Mouse (Mus musculus): ENCODE measurements around the gene Hey2. TPM values are rescaled to one million over a fixed set of nuclear protein-coding genes. Genes with fewer than 3 reads are reported as not detected.

Hey2 gene
- total RNA-seq, 4 experiments from 2014 or later = 1.5 to 2.1 (median 1.8) TPM

GRCm38 (mm10) chr10:30789521-30789920, 53.1 kb downstream of the Hey2 start:
- DNase-seq = no peak

- no peak for DNase-seq
These were observed 54.3 kb downstream of the Hey2 start for GRCm38 (mm10) chr10:30788340-30788721.

GRCm38 (mm10) chr10:30787684-30788339, 54.8 kb downstream of the Hey2 start:
- no peak for DNase-seq

GRCm38 (mm10) chr10:30786103-30786754, 56.4 kb downstream of the Hey2 start:
- DNase-seq = no peak

Other genes starting within 250 kb of the Hey2 start
- gene Trmt11, start 242.1 kb downstream of the Hey2 start, total RNA-seq (2022) = 10 to 100 TPM in 3 of 4 experiments, 1 to 10 TPM in 1; 8.0 to 14.6 (median 12.6) TPM
- 10 to 100 TPM; 42.0 to 61.2 (median 52.4) TPM for gene Hint3, start 213.2 kb downstream of the Hey2 start, total RNA-seq (2022)
- gene Ncoa7, start 39.5 kb downstream of the Hey2 start, total RNA-seq (2022) = 10 to 100 TPM; 29.2 to 46.0 (median 37.0) TPM